Mouse (Mus musculus) forebrain, embryonic 13.5 days (tissue): Measurements from ENCODE around the gene Tgfbr2. TPM values are rescaled to one million over a fixed set of nuclear protein-coding genes. Genes with fewer than 3 reads are reported as not detected.
A peak's percentile ranks its signal among the peaks of the same experiment; 100 is the strongest.
"Not testable (repeated sequence)": the region's sequence is repeated elsewhere in the genome, so short reads cannot be mapped to it uniquely, and the experiment has no call there.

Source experiments
- ATAC-seq: fragments of 200-750 bp; cut with Nextera tagmentation; 2 replicates; pipeline ENCODE4 v1.8.0; 2017
- H3K27ac ChIP-seq: fragments of 300-500 bp; sonication (generic); 2 replicates; pipeline ENCODE4 v1.5.1; 2015; ENCODE audit warnings: inconsistent platforms, mild to moderate bottlenecking, moderate library complexity
- H3K27me3 ChIP-seq: fragments of 300-500 bp; sonication (generic); 2 replicates; pipeline ENCODE4 v1.6.1; 2015; ENCODE audit warnings: mild to moderate bottlenecking, inconsistent platforms
- H3K36me3 ChIP-seq: fragments of 300-500 bp; sonication (generic); 2 replicates; pipeline ENCODE4 v1.6.1; 2015; ENCODE audit warnings: mild to moderate bottlenecking, inconsistent platforms; ENCODE audit not compliant: poor library complexity, severe bottlenecking
- H3K4me1 ChIP-seq: fragments of 300-500 bp; sonication (generic); 2 replicates; pipeline ENCODE4 v1.6.1; 2015; ENCODE audit warnings: inconsistent platforms
- H3K4me2 ChIP-seq: fragments of 300-500 bp; sonication (generic); 2 replicates; pipeline ENCODE4 v1.6.1; 2015; ENCODE audit warnings: inconsistent platforms, mild to moderate bottlenecking, moderate library complexity
- H3K4me3 ChIP-seq: fragments of 300-500 bp; sonication (generic); 2 replicates; pipeline ENCODE4 v1.5.1; 2015; ENCODE audit warnings: mild to moderate bottlenecking, inconsistent platforms
- H3K9ac ChIP-seq: fragments of 300-500 bp; sonication (generic); 2 replicates; pipeline ENCODE4 v1.6.1; 2015; ENCODE audit warnings: mild to moderate bottlenecking, inconsistent platforms
- H3K9me3 ChIP-seq: fragments of 300-500 bp; sonication (generic); replicated peaks from 2 replicates; pipeline ENCODE4 v1.6.1; 2016; ENCODE audit warnings: inconsistent platforms
- WGBS: fragments of 180-500 bp; shearing (Covaris S2); methylation state at CpG from one replicate; pipeline ENCODE4 v1.1.7; 2015; 5-methylcytosine and 5-hydroxymethylcytosine counted together
- polyA plus RNA-seq: library from polyadenylated mRNA; unstranded; fragments of >200 nt; fragmentation: Nextera tagmentation; extraction: Ambion mirVana; gene quantifications from 2 replicates; pipeline ENCODE4 v1.2.1, GENCODE M21; 2015

The Tgfbr2 gene
- polyA plus RNA-seq, 1 experiment from 2014 or later = 4.2 TPM

GRCm38 (mm10) chr9:116083300-116083699, 91.9 kb downstream of the Tgfbr2 start:
- peaks cover 6% of the 10 kb centered on the region; the same call in 1 of the 2 replicates for H3K4me1 ChIP-seq
- H3K9ac ChIP-seq = no peak overlapping the region
- H3K27me3 ChIP-seq = no peaks in the 10 kb centered on the region
- H3K4me2 ChIP-seq = no peak overlapping the region
- ATAC-seq = peak; percentile 33; the same call in 1 of the 2 replicates
- no peak overlapping the region for H3K27ac ChIP-seq
- no peaks in the 10 kb centered on the region for H3K9me3 ChIP-seq
- 68% methylated on average over 5 of the region's 5 CpGs for WGBS
- H3K36me3 ChIP-seq = no peaks in the 10 kb centered on the region
- H3K4me3 ChIP-seq = no peak overlapping the region

GRCm38 (mm10) chr9:116081781-116082180, 93.4 kb downstream of the Tgfbr2 start:
- H3K9me3 ChIP-seq = no peaks in the 10 kb centered on the region
- H3K27ac ChIP-seq = no peak overlapping the region
- H3K4me1 ChIP-seq = peaks cover 6% of the 10 kb centered on the region; the same call in 1 of the 2 replicates
- H3K36me3 ChIP-seq = no peaks in the 10 kb centered on the region
- WGBS = 88% methylated on average over 4 of the region's 4 CpGs
- ATAC-seq = no peak
- no peak overlapping the region for H3K4me3 ChIP-seq
- no peak overlapping the region for H3K4me2 ChIP-seq
- H3K27me3 ChIP-seq = no peaks in the 10 kb centered on the region
- no peak overlapping the region for H3K9ac ChIP-seq

- 94% methylated on average over 2 of the region's 2 CpGs for WGBS
- H3K27me3 ChIP-seq = no peaks in the 10 kb centered on the region
- no peak overlapping the region for H3K4me3 ChIP-seq
- no peak for ATAC-seq
- no peaks in the 10 kb centered on the region for H3K36me3 ChIP-seq
- H3K9ac ChIP-seq = no peak overlapping the region
- H3K4me1 ChIP-seq = no peaks in the 10 kb centered on the region
- H3K4me2 ChIP-seq = no peak overlapping the region
- H3K27ac ChIP-seq = no peak overlapping the region
- no peaks in the 10 kb centered on the region for H3K9me3 ChIP-seq
Observed at GRCm38 (mm10) chr9:116077419-116077818, 97.7 kb downstream of the Tgfbr2 start.

GRCm38 (mm10) chr9:116076946-116077345, 98.2 kb downstream of the Tgfbr2 start:
- 79% methylated on average over 2 of the region's 2 CpGs for WGBS
- no peaks in the 10 kb centered on the region for H3K27me3 ChIP-seq
- no peaks in the 10 kb centered on the region for H3K9me3 ChIP-seq
- no peak overlapping the region for H3K4me2 ChIP-seq
- ATAC-seq = peak; percentile 71; the same call in 1 of the 2 replicates
- no peak overlapping the region for H3K4me3 ChIP-seq
- no peak overlapping the region for H3K27ac ChIP-seq
- no peaks in the 10 kb centered on the region for H3K4me1 ChIP-seq
- H3K9ac ChIP-seq = no peak overlapping the region
- no peaks in the 10 kb centered on the region for H3K36me3 ChIP-seq

GRCm38 (mm10) chr9:116076163-116076562, 99.0 kb downstream of the Tgfbr2 start:
- WGBS = 84% methylated on average over 4 of the region's 4 CpGs
- Histone ChIP-seq H3K4me3 (no peak overlapping the region), H3K9ac (no peak overlapping the region), H3K27ac (no peak overlapping the region), H3K36me3 (no peaks in the 10 kb centered on the region), H3K4me2 (no peak overlapping the region), H3K9me3 (no peaks in the 10 kb centered on the region), H3K27me3 (no peaks in the 10 kb centered on the region), H3K4me1 (no peaks in the 10 kb centered on the region)
- ATAC-seq = no peak

- H3K36me3 ChIP-seq, H3K27me3 ChIP-seq, ATAC-seq, H3K27ac ChIP-seq, H3K4me3 ChIP-seq, H3K4me2 ChIP-seq, H3K4me1 ChIP-seq, H3K9me3 ChIP-seq, H3K9ac ChIP-seq: not testable (repeated sequence)
- 100% methylated on average over 1 of the region's 1 CpGs for WGBS
Observed at GRCm38 (mm10) chr9:116071561-116071960, 103.6 kb downstream of the Tgfbr2 start.

- H3K27ac ChIP-seq = no peak overlapping the region
- no peak overlapping the region for H3K9ac ChIP-seq
- WGBS = 95% methylated on average over 17 of the region's 17 CpGs
- no peak for ATAC-seq
- no peaks in the 10 kb centered on the region for H3K36me3 ChIP-seq
- H3K4me1 ChIP-seq = no peaks in the 10 kb centered on the region
- H3K27me3 ChIP-seq = no peaks in the 10 kb centered on the region
- H3K4me2 ChIP-seq = no peak overlapping the region
- H3K4me3 ChIP-seq = no peak overlapping the region
- no peaks in the 10 kb centered on the region for H3K9me3 ChIP-seq
Observed at GRCm38 (mm10) chr9:116064774-116065173, 110.4 kb downstream of the Tgfbr2 start.

GRCm38 (mm10) chr9:116060691-116061090, 114.5 kb downstream of the Tgfbr2 start:
- H3K4me1 ChIP-seq = 0 out of 2 replicates have a peak, but pooled peaks cover 5% of the 10 kb centered on the region
- H3K4me2 ChIP-seq = no peak overlapping the region
- no peak overlapping the region for H3K4me3 ChIP-seq
- no peaks in the 10 kb centered on the region for H3K36me3 ChIP-seq
- no peak for ATAC-seq
- H3K27me3 ChIP-seq = no peaks in the 10 kb centered on the region
- H3K27ac ChIP-seq = no peak overlapping the region
- no peaks in the 10 kb centered on the region for H3K9me3 ChIP-seq
- WGBS = 15% methylated on average over 4 of the region's 4 CpGs
- no peak overlapping the region for H3K9ac ChIP-seq

GRCm38 (mm10) chr9:116059156-116059555, 116.0 kb downstream of the Tgfbr2 start:
- ATAC-seq = peak; percentile 43; the same call in 1 of the 2 replicates
- WGBS = 61% methylated on average over 4 of the region's 4 CpGs

GRCm38 (mm10) chr9:116058475-116058874, 116.7 kb downstream of the Tgfbr2 start:
- no peaks in the 10 kb centered on the region for H3K36me3 ChIP-seq
- ATAC-seq = no peak
- WGBS = 94% methylated on average over 4 of the region's 4 CpGs
- no peak overlapping the region for H3K4me3 ChIP-seq
- H3K4me2 ChIP-seq = no peak overlapping the region
- no peak overlapping the region for H3K27ac ChIP-seq
- no peak overlapping the region for H3K9ac ChIP-seq
- no peaks in the 10 kb centered on the region for H3K27me3 ChIP-seq
- H3K4me1 ChIP-seq = 0 out of 2 replicates have a peak, but pooled peaks cover 5% of the 10 kb centered on the region
- no peaks in the 10 kb centered on the region for H3K9me3 ChIP-seq

More at GRCm38 (mm10) chr9:116059156-116059555, 116.0 kb downstream of the Tgfbr2 start:
- no peak overlapping the region for H3K4me2 ChIP-seq
- no peak overlapping the region for H3K27ac ChIP-seq
- H3K27me3 ChIP-seq = no peaks in the 10 kb centered on the region
- H3K36me3 ChIP-seq = no peaks in the 10 kb centered on the region
- H3K9ac ChIP-seq = no peak overlapping the region
- H3K4me1 ChIP-seq = 0 out of 2 replicates have a peak, but pooled peaks cover 5% of the 10 kb centered on the region
- H3K4me3 ChIP-seq = no peak overlapping the region
- H3K9me3 ChIP-seq = no peaks in the 10 kb centered on the region

GRCm38 (mm10) chr9:116053976-116054375, 121.2 kb downstream of the Tgfbr2 start:
- no peak overlapping the region for H3K9ac ChIP-seq
- no peaks in the 10 kb centered on the region for H3K27me3 ChIP-seq
- ATAC-seq = no peak
- H3K27ac ChIP-seq = no peak overlapping the region
- H3K4me2 ChIP-seq = no peak overlapping the region
- no peaks in the 10 kb centered on the region for H3K9me3 ChIP-seq
- H3K36me3 ChIP-seq = no peaks in the 10 kb centered on the region
- no peak overlapping the region for H3K4me3 ChIP-seq
- H3K4me1 ChIP-seq = 0 out of 2 replicates have a peak, but pooled peaks cover 2% of the 10 kb centered on the region
- 88% methylated on average over 8 of the region's 8 CpGs for WGBS

GRCm38 (mm10) chr9:116049985-116050384, 125.2 kb downstream of the Tgfbr2 start:
- Histone ChIP-seq H3K27ac (no peak overlapping the region), H3K36me3 (no peaks in the 10 kb centered on the region), H3K4me1 (no peaks in the 10 kb centered on the region), H3K4me2 (no peak overlapping the region), H3K4me3 (no peak overlapping the region), H3K27me3 (no peaks in the 10 kb centered on the region), H3K9ac (no peak overlapping the region), H3K9me3 (no peaks in the 10 kb centered on the region)
- ATAC-seq = no peak
- 68% methylated on average over 1 of the region's 1 CpGs for WGBS

- Histone ChIP-seq H3K27me3 (no peaks in the 10 kb centered on the region), H3K4me2 (no peak overlapping the region), H3K4me3 (no peak overlapping the region), H3K27ac (no peak overlapping the region), H3K36me3 (no peaks in the 10 kb centered on the region), H3K9ac (no peak overlapping the region), H3K9me3 (no peaks in the 10 kb centered on the region), H3K4me1 (no peaks in the 10 kb centered on the region)
- ATAC-seq = peak; percentile 51; the same call in 1 of the 2 replicates
- 8% methylated on average over 3 of the region's 3 CpGs for WGBS
Observed at GRCm38 (mm10) chr9:116041787-116042186, 133.4 kb downstream of the Tgfbr2 start.
